16 mouse cellular contexts compared by ENCODE assay signal in the genomic region with DNA sequence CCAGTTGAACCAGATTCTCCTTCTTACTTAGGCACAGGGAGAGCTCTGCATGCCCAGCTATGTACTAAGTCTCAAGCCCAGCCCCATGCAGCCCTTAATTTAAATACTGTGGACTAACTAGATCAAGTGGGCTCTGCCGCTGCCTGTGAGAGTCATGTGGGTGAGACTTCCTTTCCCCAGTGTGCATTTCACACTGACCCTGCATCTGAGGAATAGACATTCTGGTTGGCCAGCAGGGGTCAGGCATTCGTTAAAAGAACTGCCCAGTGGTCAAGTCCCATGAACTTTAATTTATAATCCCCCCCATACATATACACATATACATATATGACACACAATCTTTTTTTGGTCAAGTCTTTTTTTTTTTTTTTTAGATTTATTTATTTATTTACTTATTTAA. TPM values are rescaled to one million over a fixed set of nuclear protein-coding genes. Genes with fewer than 3 reads are reported as not detected.
DNase-seq lines count a peak whose midpoint lies in the region; ATAC-seq and TF ChIP-seq lines count a peak whose summit lies in the region.
"Had no signal": no experiment of that assay in that cellular context is flagged by ENCODE, and none has a peak within 500 bp of the region (broad histone marks: within the 10 kb centered on the region; RNA-seq: fewer than 3 reads in every experiment).

No protein-coding gene starts in this region.

- WGBS in forebrain, embryonic 11.5 days, result 59% methylated on average over 2 of the region's 2 CpGs

- ATAC-seq in common myeloid progenitor, adult 5-6 weeks (replicated peaks; ENCODE audit: low read depth, poor library complexity, severe bottlenecking), result peak; percentile 33; the same call in 1 of the 2 replicates
- ATAC-seq in megakaryocyte, adult 5-6 weeks (ENCODE audit: poor library complexity, severe bottlenecking), result peak; percentile 62
- ATAC-seq in forebrain, embryonic 11.5 days (replicated peaks; ENCODE audit: low FRiP score), result no peak
- ATAC-seq: midbrain, embryonic 13.5 days; Patski had no signal

- H3K9me3 ChIP-seq in forebrain, embryonic 11.5 days (ENCODE audit: control insufficient read depth, low read length), result no peaks in the 10 kb centered on the region
- H3K9me3 ChIP-seq: embryonic facial prominence, embryonic 13.5 days; limb, embryonic 15.5 days; midbrain, embryonic 13.5 days; neural tube, embryonic 15.5 days had no signal

- no peaks in the 10 kb centered on the region for H3K36me3 ChIP-seq in forebrain, embryonic 11.5 days (ENCODE audit: control insufficient read depth, insufficient read depth, low read length)
- H3K36me3 ChIP-seq: embryonic facial prominence, embryonic 13.5 days had no signal

- peaks cover 5% of the 10 kb centered on the region; the same call in 1 of the 2 replicates for H3K4me1 ChIP-seq in forebrain, embryonic 11.5 days (replicated peaks; ENCODE audit: control insufficient read depth, insufficient read depth, low read length)

- intact Hi-C loops in gastrocnemius, adult 2 months (cut with DNase I), result no loop called here
- intact Hi-C loops in gastrocnemius, postnatal 36 days (cut with DNase I), result no loop called here
- intact Hi-C loops in left cerebral cortex, adult 2 months (cut with DNase I), result no loop called here

- H3K27ac ChIP-seq in gastrocnemius, adult 2 months, result no peak overlapping the region
- H3K27ac ChIP-seq in left cerebral cortex, adult 2 months, result no peak overlapping the region
- H3K27ac ChIP-seq in forebrain, embryonic 11.5 days (ENCODE audit: low read depth, low read length), result no peak overlapping the region
- H3K27ac ChIP-seq: embryonic facial prominence, embryonic 13.5 days; limb, embryonic 15.5 days; midbrain, embryonic 13.5 days; neural tube, embryonic 15.5 days had no signal

- peak; percentile 25; the same call in 1 of the 2 replicates for TF ChIP-seq CTCF in gastrocnemius, adult 2 months (IDR thresholded peaks at IDR 0.05)
- peak; percentile 17 for TF ChIP-seq CTCF in left cerebral cortex, adult 2 months (IDR thresholded peaks at IDR 0.05)

- no peak overlapping the region for H3K4me3 ChIP-seq in gastrocnemius, adult 2 months
- no peak overlapping the region for H3K4me3 ChIP-seq in left cerebral cortex, adult 2 months
- no peak overlapping the region for H3K4me3 ChIP-seq in forebrain, embryonic 11.5 days (ENCODE audit: low read depth, low read length)
- H3K4me3 ChIP-seq: embryonic facial prominence, embryonic 13.5 days; limb, embryonic 15.5 days; midbrain, embryonic 13.5 days; neural tube, embryonic 15.5 days had no signal

- H3K4me2 ChIP-seq in forebrain, embryonic 11.5 days (ENCODE audit: low read depth, low read length, severe bottlenecking), result no peak overlapping the region
- H3K4me2 ChIP-seq: embryonic facial prominence, embryonic 13.5 days; limb, embryonic 15.5 days; midbrain, embryonic 13.5 days; neural tube, embryonic 15.5 days had no signal

- H3K9ac ChIP-seq in forebrain, embryonic 11.5 days (ENCODE audit: low read length), result no peak overlapping the region
- H3K9ac ChIP-seq: embryonic facial prominence, embryonic 13.5 days; limb, embryonic 15.5 days; midbrain, embryonic 13.5 days; neural tube, embryonic 15.5 days had no signal

- DNase-seq in gastrocnemius, adult 2 months, result no peak
- no peak for DNase-seq in gastrocnemius, postnatal 36 days
- no peak for DNase-seq in left cerebral cortex, adult 2 months (ENCODE audit: extremely low spot score in 1 of 2, low spot score in 2 of 2)
- DNase-seq in left cerebral cortex, adult 18-20 months (ENCODE audit: low spot score in 2 of 2), result no peak
- DNase-seq in adipocyte (ENCODE audit: low spot score), result no peak
- no peak for DNase-seq in forebrain, embryonic 11.5 days (ENCODE audit: low spot score)
- DNase-seq: adrenal gland, postnatal 25 days; B cell, adult 2 months; cerebellum, adult 11 months had no signal

- no peaks in the 10 kb centered on the region for H3K27me3 ChIP-seq in forebrain, embryonic 11.5 days (ENCODE audit: control insufficient read depth, insufficient read depth, low read length)
- H3K27me3 ChIP-seq: embryonic facial prominence, embryonic 13.5 days; limb, embryonic 15.5 days; midbrain, embryonic 13.5 days; neural tube, embryonic 15.5 days; Patski had no signal

RNA-seq across cellular contexts. Expression of a gene that starts 15.7 kb away (rescaled TPM):
- 1 to 10 TPM; 6.4 to 7.3 TPM for total RNA-seq in gastrocnemius, adult 2 months (2021)
- 1 to 10 TPM; 6.3 to 7.2 TPM for total RNA-seq in gastrocnemius, postnatal 36 days (2021)
- total RNA-seq in left cerebral cortex, adult 2 months (2021), result 1 to 10 TPM; 7.9 to 8.3 TPM
- 1 to 10 TPM; 7.7 to 8.6 TPM for total RNA-seq in left cerebral cortex, adult 18-20 months (2021)
- total RNA-seq in common myeloid progenitor, adult 5-6 weeks (2017), result 14.4 and 15.0 TPM in 2 replicates
- total RNA-seq in megakaryocyte, adult 5-6 weeks (2015), result 5.5 and 6.9 TPM in 2 replicates
- total RNA-seq in megakaryocyte, adult 5-6 weeks (2017), result 8.7 and 9.8 TPM in 2 replicates
- 27.6 and 28.8 TPM in 2 replicates for polyA plus RNA-seq in forebrain, embryonic 11.5 days (2014; fragmentation: Nextera tagmentation; extraction: Ambion mirVana)
